Mouse (Mus musculus) G1E-ER4 (cell line): ENCODE data around the gene Zdhhc5. TPM values are rescaled to one million over a fixed set of nuclear protein-coding genes. Genes with fewer than 3 reads are reported as not detected.

Source experiments
- GATA1 ChIP-seq: IDR thresholded peaks from one replicate; pipeline ENCODE4 v1.8.0; 2012; ENCODE audit warnings: low read length, inconsistent platforms
- polyA plus RNA-seq: library from polyadenylated mRNA; stranded (reverse); fragments of >175 nt; gene quantifications from 2 replicates; pipeline ENCODE4 v1.2.3, GENCODE M21; 2012

Zdhhc5 gene
- polyA plus RNA-seq, 1 experiment: 28.6 TPM

DNA sequence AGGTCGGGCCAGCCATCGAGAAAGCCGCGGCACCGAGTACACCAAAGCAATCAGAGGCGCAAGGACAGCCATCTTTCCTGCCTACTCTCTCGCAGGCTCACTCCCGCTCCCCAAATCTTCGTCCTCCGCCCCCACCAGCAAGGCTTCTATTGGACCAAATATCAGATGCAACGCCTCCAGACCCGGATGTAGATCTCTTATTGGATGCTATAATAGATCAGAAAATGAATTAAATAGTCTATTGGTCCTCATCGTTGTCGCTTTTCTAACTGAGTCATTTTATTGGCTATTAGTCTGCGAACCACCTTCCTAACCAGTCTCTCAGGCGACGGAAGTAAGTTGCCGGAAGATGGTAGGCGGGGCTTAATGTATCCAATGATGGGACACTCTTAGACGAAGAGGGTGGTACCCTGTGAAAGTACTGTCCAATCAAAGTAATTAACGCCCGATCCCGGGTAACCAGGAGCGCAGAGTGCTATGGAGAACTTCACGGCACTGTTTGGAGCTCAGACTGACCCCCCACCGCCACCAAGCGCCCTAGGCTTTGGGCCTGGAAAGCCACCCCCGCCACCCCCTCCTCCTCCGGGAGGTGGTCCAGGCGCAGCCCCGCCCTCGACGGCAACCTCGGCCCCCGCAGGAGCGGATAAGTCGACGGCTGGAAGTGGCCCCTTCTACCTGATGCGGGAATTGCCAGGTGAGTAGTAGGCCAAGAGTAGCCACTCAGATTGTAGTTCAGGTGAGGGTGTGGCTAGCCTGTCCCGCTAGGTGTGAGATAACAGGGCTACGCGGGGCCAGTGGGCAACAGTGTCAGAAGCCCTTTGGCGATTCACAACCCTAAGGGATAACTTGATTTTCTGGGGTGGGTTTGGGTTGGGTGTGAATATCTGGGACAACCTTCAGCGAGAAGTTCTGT is 36.8 kb downstream of the Zdhhc5 start, which contains the start of the genes Gm28635 and Med19:
Gm28635 (minus strand) TSS at position 74 of the 913 bp plus-strand sequence.
Med19 (plus strand) TSS at position 435 of the 913 bp plus-strand sequence.
- TF ChIP-seq GATA1: no peak

DNA sequence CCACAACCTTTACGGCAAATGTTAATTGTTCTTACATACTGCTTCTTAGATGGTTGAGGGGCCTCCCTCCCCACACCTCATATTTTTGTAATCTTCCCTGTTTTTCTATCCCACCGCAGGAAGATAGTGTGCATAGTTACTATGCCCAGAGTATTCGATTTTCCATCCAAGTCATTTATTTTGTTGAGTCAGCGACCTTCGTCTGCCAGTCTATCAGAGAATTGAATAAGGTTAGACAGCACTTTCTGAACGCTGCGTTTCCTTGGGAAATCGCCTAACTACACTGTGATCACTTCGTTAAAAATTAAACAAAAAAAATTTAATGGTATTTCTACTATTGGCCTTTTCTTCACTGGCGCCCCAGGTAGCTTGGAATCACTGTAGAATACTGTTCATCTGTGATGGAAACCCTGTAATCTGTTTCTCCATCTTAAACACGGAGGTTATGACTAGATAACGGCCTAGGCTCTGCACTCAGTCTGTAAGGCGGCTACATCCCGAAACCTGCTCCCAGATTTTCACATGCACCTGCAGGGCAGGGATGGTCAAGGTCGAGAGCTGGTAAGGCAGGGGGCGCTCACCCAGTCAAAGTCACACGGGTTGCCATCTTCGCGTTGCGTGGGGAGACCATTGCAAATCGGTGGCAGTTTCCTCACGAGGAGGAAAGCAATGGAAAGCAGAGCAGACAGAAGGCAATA is 37.6 kb downstream of the Zdhhc5 start:
- TF ChIP-seq GATA1: no peak

- no peak for TF ChIP-seq GATA1
Measured at GRCm38 (mm10) chr2:84670569-84670933, 44.4 kb downstream of the Zdhhc5 start, which contains the start of gene Selenoh. Selenoh (minus strand) TSS chr2:84670770.

DNA sequence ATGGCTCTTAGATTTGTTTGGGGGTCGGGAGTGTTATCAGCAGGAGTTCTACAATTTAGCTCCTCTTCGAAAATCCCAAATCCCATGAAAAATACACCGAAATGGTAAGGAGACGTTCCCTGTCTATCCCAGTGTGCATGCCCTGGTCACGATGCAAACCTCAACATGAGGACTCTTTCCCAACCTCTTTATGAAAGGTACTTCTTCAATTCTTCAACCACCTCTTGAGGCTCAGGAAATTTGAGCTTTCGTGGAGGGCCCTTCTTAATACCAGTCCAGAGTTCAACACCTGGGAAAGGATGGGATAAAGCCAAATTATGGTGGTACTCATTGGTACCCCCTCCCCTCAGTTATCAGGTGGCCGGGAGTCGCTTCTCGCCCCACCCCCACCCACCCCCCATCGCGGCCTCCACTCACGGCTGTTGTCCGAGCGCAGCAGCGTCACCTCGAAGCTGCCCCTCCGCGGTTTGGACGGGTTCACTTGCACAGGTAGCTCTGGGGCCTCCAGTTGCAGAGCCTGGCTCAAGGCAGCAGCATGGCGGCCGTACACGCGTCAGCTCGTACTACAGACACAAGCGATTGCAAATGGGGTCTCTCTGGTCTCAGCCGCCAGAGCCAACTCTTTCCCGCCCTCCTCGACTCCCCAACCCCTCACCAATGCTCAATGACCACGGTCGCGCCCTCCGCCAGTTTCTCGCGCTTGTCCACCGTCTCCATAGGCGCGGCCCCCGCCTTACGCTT is 45.0 kb downstream of the Zdhhc5 start:
- no peak for TF ChIP-seq GATA1

- TF ChIP-seq GATA1: no peak
Measured at GRCm38 (mm10) chr2:84666081-84666480, 48.9 kb downstream of the Zdhhc5 start.

GRCm38 (mm10) chr2:84662866-84663265 is 52.1 kb downstream of the Zdhhc5 start:
- no peak for TF ChIP-seq GATA1

- TF ChIP-seq GATA1: no peak
Measured at GRCm38 (mm10) chr2:84660253-84660652, 54.7 kb downstream of the Zdhhc5 start.

DNA sequence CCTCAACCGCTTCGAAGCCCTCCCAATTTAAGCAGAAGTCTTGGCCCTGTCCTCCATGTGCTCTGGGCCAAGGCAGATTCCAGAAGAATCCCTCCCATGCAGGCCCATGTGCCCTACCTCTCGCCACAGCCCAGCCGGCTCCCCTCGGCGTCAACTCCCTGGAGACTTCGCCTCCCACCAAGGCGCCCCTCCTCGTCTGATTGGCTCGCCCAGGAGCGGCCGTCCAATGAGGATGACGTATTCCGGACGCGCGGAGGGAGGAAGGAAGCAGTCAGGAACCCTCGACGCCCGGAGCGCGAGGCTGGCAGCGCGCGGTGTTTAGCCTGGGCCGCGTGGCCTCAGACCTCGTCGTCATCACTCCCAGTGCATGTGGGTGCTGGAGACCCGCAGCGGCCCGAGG is 56.2 kb downstream of the Zdhhc5 start, which contains the start of gene Btbd18:
Btbd18 (plus strand) TSS at position 274 of the 400 bp plus-strand sequence.
- no peak for TF ChIP-seq GATA1

DNA sequence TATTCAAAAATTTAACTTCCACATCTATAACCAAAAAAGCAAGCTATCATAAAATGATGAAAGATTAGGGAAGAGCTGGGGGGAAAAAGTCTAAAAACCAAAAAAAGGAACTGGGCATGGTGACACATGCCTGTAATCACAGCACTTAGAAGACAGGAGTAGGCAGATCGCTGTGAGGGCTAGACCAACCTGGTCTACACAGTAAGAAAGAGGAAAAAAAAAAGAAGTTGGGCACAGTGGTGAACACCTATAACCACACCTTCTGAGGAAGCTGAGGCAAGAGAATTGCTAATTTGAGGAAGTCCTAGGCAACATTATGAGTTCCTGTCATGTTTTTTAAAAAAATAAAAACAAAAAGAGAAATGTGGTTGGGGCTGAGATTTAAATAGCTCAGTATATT is 59.1 kb downstream of the Zdhhc5 start:
- TF ChIP-seq GATA1: no peak

DNA sequence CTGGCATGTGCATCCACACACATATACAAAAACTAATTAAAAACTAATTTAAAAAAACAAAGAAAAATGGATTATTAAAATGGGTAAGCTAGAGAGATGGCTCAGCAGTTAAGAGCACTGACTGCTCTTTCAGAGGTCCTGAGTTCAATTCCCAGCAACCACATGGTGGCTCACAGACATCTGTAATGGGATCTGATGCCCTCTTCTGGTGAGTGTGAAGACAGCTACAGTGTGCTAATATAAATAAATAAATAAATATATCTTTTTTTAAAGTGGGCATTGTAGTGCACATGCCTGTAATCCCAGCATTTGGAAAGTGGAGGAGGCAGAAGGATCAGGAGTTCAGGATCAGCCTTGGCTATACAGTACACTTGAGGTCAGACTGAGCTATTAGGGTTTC is 61.6 kb downstream of the Zdhhc5 start:
- no peak for TF ChIP-seq GATA1

- TF ChIP-seq GATA1: no peak
Measured at GRCm38 (mm10) chr2:84650464-84651195, 64.3 kb downstream of the Zdhhc5 start, which contains the start of gene Ctnnd1. Ctnnd1 (minus strand) TSS chr2:84650765.

DNA sequence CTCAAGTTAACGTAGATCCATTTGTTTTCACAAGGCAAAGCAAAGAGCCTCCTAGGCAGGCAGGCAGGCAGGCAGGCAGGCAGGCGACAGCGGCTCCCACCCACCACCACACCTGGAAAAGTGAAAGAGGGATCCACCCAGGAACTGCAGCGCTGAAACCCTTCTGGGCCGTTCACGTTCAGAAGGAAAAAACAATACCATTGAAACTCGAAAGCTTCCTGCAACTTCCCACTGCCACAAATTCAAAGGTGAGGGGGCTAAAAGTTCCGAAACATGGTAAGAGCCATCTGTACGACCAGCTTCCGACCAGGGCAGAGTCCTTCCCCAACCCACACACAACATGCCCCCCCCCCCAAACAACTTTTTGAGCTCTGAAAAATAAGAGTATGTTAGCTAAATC is 65.3 kb downstream of the Zdhhc5 start:
- TF ChIP-seq GATA1: no peak

DNA sequence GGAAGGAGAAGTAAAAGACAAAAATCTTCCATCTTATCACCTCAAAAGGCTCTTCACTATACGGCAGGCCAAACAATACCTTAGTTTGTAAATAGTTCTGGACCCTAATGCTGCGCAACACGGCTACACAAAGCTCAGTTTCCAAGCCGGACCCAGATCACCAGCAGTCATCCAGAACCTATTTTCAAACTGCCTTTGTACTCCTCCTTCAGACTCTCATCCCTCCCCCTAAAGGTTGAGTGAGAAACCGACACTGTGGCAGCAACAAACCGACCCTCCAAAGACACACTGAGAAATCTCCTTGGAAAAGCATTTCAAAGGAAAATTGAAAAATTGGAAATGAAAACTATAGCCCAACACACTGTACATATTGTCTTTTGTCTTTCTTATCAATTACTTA is 66.6 kb downstream of the Zdhhc5 start:
- no peak for TF ChIP-seq GATA1

DNA sequence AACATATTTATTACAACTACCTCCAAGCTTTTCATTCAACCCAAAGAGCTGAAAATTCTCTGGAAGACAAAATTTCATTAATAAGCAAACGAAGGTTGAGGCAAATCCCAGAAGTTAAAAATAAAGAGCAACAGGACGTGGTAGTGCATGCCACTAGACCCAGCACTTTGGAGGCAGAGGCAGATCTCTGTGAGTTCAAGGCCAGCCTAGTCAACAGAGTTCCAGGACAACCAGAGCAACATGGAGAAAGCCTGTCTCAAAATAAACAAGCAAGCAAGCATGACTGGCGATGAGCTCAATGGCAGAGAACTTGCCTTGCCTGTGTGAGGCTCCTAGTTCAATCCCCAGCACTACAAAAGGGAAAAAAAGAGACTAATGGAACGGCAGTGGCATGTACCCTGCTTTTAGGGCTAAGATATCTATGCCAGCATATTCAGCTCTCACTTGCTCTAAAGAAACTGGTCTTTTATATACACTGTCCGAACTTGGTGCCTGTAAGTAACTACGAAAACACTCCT is 67.9 kb downstream of the Zdhhc5 start:
- TF ChIP-seq GATA1: no peak

GRCm38 (mm10) chr2:84646138-84646537 is 68.8 kb downstream of the Zdhhc5 start:
- TF ChIP-seq GATA1: no peak
